In genomic region chr8:20812164-20812872, GRCm38 (mm10) we compare ENCODE assay signal across 7 mouse cellular contexts.
DNase-seq lines count a peak whose midpoint lies in the region; TF ChIP-seq lines count a peak whose summit lies in the region.
"Not testable (repeated sequence)": the region's sequence is repeated elsewhere in the genome, so short reads cannot be mapped to it uniquely, and the experiment has no call there.

No protein-coding gene starts in this region.

- not testable (repeated sequence) for TF ChIP-seq POLR2A in lung, adult 2 months (IDR thresholded peaks at IDR 0.05; ENCODE audit: borderline replicate concordance, extremely low read depth, low read depth, low read length)

- H3K27ac ChIP-seq in gastrocnemius, adult 2 months: not testable (repeated sequence)

- TF ChIP-seq CTCF in gastrocnemius, adult 2 months (IDR thresholded peaks at IDR 0.05); lung, adult 2 months (IDR thresholded peaks at IDR 0.05; ENCODE audit: insufficient read depth, low read length): not testable (repeated sequence)

- not testable (repeated sequence) for H3K4me1 ChIP-seq in lung, adult 2 months (ENCODE audit: control insufficient read depth, insufficient read depth, low read length)

- 79% methylated on average over 11 of the region's 11 CpGs for WGBS in lung, adult 2 months

- intact Hi-C loops in gastrocnemius, adult 2 months (cut with DNase I): not testable (repeated sequence)

- H3K4me3 ChIP-seq in gastrocnemius, adult 2 months; lung, adult 2 months (replicated peaks; ENCODE audit: extremely low read depth, low read depth, low read length): not testable (repeated sequence)

- DNase-seq in adrenal gland, postnatal 14 days: peak; percentile 6
- DNase-seq in gastrocnemius, adult 2 months: peak; percentile 15
- DNase-seq in kidney, adult 11 months: peak; percentile 6
- peak; percentile 12 to 16 for DNase-seq in left cerebral cortex, adult 18-20 months (ENCODE audit: low spot score in 2 of 2)
- peak; percentile 4 for DNase-seq in lung, adult 2 months
- peak; percentile 9 to 12 for DNase-seq in right cerebral cortex, postnatal 36 days (ENCODE audit: low spot score in 2 of 2)
- DNase-seq in urinary bladder, adult 2 months (ENCODE audit: low spot score): peak; percentile 32
